Mouse (Mus musculus) spleen, embryonic (tissue): ENCODE results near the gene Ccdc43.
"Not testable (repeated sequence)": the region's sequence is repeated elsewhere in the genome, so short reads cannot be mapped to it uniquely, and the experiment has no call there.

ENCODE experiments used
- CTCF ChIA-PET: fragments of 350-600 bp; sonication (Branson Sonifier 250); formaldehyde crosslinking; loops from one replicate; lab custom pipeline; 2022; lab: Charles Lee

Ccdc43 gene

DNA sequence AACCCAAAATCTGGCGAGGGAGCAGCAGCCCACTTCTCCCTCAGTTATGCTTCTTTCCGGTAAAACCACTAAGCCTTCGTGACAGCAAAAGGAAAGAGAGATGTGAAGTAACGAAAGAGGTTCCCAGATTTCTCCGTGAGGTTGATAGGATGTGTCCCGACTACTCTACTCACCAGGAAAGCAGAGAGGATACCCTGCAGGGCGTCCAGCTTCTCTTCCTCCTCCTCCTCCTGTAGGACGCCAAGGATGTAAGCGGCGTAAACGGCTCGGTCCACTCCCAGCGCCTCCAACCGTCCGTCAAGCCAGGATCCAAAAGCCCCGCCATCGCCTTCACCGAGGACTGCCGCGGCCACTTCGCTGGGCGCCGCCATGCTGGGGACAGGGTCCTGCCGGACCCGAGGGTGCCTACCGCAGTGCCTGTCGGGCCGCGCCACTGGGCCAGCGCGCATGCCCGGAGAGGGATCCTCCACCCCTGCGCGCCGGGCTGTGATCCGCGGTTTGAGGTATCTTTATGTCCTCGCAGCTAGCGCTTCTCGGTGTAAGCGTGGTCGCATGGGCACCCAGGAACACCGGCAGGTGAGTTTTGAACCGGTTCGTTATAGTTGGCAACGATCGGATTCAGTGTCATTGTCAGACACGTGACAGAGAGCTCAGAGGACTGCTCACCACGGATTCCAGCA lies at the start of gene Ccdc43:
TSS of gene Ccdc43 (minus strand) at position 445 of the 680 bp plus-strand sequence.
- CTCF ChIA-PET: no interaction called here

DNA sequence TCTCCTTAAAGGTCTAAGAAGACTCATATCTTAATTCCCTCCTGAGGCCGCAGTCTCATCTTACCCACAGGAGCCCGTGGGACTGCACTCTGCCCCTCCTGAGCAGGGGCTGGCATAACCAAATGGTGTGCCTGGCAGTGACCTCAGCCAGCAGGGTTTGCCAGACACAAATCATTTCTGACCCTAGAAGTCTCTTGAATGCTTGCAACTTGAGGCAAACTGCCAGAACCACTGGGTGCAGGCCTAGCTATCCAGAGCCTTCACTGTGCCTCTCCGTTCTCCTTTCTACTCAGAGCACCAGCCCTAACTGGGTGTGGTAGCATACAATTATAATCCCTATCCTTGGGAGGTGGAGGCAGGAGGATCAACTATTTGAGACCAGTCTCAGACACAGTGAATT lies 47.2 kb upstream of the Ccdc43 start:
- CTCF ChIA-PET: no interaction called here

DNA sequence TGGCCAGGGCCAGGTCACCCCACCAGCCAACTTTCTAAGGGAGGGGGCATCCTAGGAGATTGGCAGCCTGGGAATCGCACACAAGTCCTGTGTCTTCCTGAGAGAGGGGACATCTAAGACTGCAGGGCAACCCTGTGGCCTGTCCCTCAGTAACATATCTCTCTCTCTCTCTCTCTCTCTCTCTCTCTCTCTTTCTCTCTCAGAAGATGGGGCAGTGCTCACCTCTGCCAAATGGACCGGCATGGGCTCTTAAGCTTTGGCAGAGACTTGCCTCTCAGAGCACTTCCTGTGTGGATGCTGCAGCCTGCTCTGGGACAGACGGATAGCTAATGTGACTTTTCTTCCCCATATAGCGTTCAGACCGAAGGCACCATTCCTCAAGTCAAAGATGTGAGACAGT lies 45.3 kb upstream of the Ccdc43 start:
- CTCF ChIA-PET: no interaction called here

DNA sequence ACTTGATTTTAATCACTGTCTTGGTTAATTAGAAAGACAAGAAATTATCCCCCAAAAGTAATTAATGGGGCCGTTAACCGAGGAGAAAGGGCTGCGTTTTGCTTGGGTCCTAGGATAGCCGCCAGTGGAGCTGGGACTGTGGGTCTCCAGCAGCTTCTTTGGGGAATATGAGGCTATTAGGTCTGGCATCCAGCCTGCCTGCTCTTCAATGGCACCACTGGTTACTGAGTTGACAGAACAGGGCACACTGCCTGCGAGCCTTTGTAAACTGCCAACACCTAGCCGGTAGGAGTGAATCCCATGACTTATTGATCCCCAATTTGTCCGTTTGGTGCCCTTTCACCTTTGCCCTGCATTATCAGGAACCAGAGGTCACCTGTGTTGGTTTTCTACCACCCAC lies 44.5 kb upstream of the Ccdc43 start:
- CTCF ChIA-PET: interaction anchor here (0.6 kb wide), 1 partner anchor 831 kb away, joined by 5 read pairs; no protein-coding TSS in a partner anchor

DNA sequence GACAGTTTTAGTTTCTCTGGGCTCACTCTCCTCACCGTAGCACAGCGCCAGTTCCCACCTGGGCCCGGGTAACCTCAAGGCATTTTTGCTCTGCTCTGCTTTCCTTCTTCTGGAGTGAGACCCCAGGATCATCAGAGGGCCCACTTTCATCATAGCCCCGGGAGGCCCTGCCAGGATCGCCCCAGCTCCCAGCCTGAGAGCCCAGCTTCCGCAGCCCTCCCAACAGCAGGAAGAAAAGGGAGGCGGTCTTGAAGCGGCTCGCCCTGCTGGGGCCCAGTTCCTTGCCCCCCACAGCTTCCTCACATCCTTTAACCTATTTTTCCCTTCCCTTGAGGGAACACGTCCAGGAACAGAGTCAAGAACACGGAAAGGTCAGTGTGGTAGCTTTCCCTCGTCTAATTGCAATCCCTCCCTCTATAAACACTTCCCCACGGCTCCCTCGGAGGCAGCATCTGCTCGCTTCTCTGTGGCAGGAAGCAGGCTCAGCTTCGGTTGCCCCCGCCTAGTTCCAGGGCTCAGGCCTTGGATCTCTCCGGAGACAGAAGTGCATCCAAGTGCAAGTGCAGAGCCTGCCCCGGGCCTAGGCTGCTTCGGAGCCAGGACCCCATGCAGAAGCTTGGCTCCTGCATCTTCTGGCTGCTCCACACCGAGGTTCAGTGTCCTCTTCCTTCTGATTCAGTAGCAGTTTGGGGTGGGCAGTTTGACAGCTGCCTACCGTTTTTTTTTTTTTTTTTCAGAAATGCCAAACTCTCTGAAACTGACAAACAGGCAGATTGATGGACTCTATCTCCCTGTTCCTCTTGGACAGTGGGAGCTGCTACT lies 43.8 kb upstream of the Ccdc43 start:
- CTCF ChIA-PET: interaction anchor here (0.6 kb wide), 2 partner anchors 755 to 830 kb away, joined by 3 to 5 read pairs; no protein-coding TSS in a partner anchor

- CTCF ChIA-PET: interaction anchor here (0.6 kb wide), 1 partner anchor 754 kb away, joined by 3 read pairs; no protein-coding TSS in a partner anchor
These were observed 43.1 kb upstream of the Ccdc43 start for GRCm38 (mm10) chr11:102740634-102741033.

- CTCF ChIA-PET: interaction anchor here (0.5 to 0.6 kb wide), 2 partner anchors 18 to 740 kb away, joined by 5 to 19 read pairs; no protein-coding TSS in a partner anchor
These were observed 41.8 kb upstream of the Ccdc43 start for GRCm38 (mm10) chr11:102739278-102739966.

DNA sequence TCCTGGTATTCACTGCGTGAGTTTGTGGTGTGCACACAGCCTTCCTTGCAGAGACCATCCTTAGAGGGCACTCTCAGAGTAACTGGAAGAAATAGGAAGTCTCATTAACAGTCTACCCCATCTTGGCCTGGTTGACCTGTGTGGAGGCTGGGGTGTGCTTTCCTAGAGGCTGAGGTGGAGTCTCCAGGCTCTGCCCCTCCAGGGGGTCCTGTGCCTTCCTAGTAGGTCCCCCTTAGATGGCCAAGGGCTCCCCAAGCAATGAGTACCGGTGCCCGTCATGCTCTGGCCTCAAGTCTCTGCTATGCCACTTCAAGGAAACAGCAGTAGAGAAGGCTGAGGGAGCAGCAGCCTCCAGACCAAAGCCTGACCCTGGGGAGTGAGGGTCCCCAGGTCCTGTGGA lies 40.5 kb upstream of the Ccdc43 start:
- CTCF ChIA-PET: interaction anchor here (0.5 kb wide), 1 partner anchor 1705 kb away, joined by 4 read pairs; no protein-coding TSS in a partner anchor

- CTCF ChIA-PET: no interaction called here
These were observed 37.4 kb upstream of the Ccdc43 start for GRCm38 (mm10) chr11:102734961-102735360.

DNA sequence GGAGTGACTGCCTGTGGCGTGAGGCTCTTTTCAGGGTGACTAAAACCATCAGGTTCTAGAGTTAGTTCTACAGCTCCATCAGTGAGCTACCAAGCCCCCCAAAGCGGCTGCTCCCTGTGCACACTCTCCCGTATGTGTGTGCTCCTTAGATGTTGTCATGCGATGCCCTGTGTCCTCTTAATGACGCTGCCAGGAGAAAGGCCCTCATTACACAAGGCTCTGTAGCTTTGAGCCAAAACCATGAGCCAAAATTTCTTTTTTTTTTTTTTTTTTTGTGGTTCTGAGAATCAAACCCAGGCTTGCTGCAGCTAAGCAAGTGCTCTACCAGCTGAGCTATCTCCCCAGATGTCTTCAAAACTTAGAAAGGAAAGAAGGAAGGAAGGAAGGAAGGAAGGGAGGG lies 35.6 kb upstream of the Ccdc43 start:
- CTCF ChIA-PET: no interaction called here

GRCm38 (mm10) chr11:102731366-102731765 lies 33.8 kb upstream of the Ccdc43 start:
- CTCF ChIA-PET: no interaction called here

- CTCF ChIA-PET: no interaction called here
These were observed 32.3 kb upstream of the Ccdc43 start for GRCm38 (mm10) chr11:102729835-102730234.

- CTCF ChIA-PET: interaction anchor here (0.7 kb wide), 1 partner anchor 37 kb away, joined by 3 read pairs; no protein-coding TSS in a partner anchor
These were observed 31.0 kb upstream of the Ccdc43 start for GRCm38 (mm10) chr11:102728614-102729013.

- CTCF ChIA-PET: no interaction called here
These were observed 28.0 kb upstream of the Ccdc43 start for GRCm38 (mm10) chr11:102725574-102725973.

- CTCF ChIA-PET: no interaction called here
These were observed 18.6 kb upstream of the Ccdc43 start for GRCm38 (mm10) chr11:102716135-102716534.

DNA sequence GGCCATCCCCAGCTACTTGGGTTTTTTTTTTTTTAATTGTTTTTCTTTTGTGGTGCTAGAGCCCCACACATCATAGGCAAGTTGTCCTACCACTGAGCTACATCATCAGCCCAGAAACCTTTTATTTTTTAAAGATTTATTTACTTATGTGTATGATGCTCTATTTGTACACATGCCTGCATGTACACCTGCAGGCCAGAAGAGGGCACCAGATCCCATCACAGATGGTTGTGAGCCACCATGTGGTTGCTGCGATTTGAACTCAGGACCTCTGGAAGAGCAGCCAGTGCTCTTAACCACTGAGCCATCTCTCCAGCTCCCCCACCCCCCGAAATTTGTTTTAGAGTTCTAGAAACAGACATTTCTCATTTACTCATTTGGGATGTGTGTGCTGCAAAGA lies 17.0 kb upstream of the Ccdc43 start:
- CTCF ChIA-PET: not testable (repeated sequence)

- CTCF ChIA-PET: no interaction called here
These were observed 14.8 kb upstream of the Ccdc43 start for GRCm38 (mm10) chr11:102712411-102712810.

DNA sequence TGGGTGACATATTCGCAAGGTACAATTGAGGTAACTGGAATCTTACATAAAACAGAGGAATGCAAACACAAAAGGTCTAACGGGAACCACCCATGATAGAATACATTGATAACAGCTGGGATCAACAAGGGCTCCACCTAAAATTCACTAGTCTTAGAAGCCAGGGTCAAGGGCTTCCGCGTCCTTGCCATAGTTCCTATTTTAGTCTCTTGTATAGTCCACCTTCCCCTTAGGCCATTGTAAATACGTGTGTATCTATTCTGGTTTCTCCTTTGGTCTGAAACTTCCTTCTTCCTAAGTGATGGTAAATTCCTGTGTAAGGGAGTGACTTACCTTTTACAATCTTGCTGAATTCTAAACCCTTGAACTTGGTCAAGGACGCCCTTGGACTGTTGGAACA lies 4.6 kb upstream of the Ccdc43 start:
- CTCF ChIA-PET: not testable (repeated sequence)

DNA sequence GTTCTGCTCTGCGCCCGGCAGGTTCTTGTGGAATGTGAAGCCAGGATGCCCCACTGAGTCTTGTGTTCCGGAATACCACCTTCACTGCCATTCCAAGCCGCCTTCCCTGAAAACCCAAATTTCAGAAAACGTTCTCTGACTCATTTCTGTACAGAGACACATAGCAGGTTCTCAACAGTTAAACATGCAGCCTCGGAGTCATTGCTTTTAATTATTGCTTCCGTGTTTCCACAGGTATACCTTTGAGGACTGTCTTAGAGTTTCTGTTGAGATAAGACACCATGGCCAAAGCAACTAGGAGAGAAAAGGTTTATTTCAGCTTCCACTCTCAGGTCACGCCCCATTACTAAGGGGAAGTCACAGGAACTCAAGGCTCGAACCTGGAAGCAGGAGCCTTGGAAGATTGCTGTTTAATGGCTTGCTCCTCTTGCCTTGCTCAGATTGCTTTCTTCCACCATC lies 465 bp upstream of the Ccdc43 start:
- CTCF ChIA-PET: no interaction called here

GRCm38 (mm10) chr11:102695289-102695688 lies 2.3 kb downstream of the Ccdc43 start:
- CTCF ChIA-PET: interaction anchor here (0.7 kb wide), 1 partner anchor 8 kb away, joined by 6 read pairs; no protein-coding TSS in a partner anchor

GRCm38 (mm10) chr11:102690162-102690561 lies 7.4 kb downstream of the Ccdc43 start:
- CTCF ChIA-PET: interaction anchor here (0.5 kb wide), 1 partner anchor 30 kb away, joined by 3 read pairs; no protein-coding TSS in a partner anchor
